Mouse (Mus musculus) inflammation-experienced regulatory T-cells, adult 6 months (primary cell): ENCODE measurements around the gene Sult2b1. TPM values are rescaled to one million over a fixed set of nuclear protein-coding genes. Genes with fewer than 3 reads are reported as not detected.

Experiments used
- ATAC-seq: one replicate; pipeline ENCODE4 v1.8.0; 2017
- polyA plus RNA-seq, 3 experiments: library from polyadenylated mRNA; unstranded; fragments of 100-300 nt; shearing (Covaris generic); gene quantifications; one replicate each; pipeline ENCODE4 v1.2.1; 2017

Sult2b1 gene
- 1 to 10 TPM; 3.4 to 6.4 (median 3.8) TPM for polyA plus RNA-seq

DNA sequence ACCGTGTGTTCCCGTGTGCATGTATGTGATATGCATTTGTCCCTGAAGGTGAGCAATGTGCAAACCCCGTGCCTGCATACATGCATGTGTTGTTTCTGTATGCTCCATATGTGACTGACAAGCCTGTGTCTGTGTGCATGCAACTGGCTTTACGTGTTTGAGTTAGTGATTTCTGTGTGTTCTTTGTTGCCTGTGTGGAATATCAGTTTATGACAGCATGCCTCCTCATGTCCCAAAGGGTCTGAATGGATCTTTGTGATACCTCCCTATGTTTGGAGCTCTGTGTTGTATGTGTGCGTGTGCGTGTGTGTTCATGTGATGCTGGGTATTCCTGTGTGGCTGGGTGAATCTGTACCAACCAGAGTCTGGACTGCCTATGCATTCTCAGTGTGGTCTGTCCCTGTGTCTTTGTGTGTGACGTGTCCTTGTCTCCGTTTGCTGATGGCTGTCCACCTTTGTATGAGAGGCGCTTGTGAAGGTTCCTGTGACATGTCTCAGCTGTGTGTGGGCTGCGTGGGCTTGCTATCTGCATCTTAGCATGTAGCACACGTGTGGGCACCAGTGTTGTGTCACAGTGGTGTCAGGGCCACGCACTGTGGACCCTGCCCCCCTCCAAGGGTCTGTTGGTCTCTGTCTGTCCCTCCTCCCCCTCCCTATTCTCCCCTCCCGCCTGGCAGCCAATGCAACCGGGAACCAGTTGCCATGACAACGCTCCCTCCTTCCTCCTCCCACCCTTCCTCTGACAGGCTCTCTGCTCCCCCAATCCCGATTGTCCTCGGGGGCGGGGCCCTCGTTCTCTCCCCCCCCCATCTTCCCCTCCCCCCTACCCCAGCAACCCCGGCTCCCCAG is at the start of gene Sult2b1:
Gene Sult2b1, minus strand, starts transcription at position 146 of the 849 bp plus-strand sequence.
- ATAC-seq = no peak

- no peak for ATAC-seq
These were observed 49.5 kb upstream of the Sult2b1 start for GRCm38 (mm10) chr7:45833924-45834323.

- ATAC-seq = no peak
These were observed 48.8 kb upstream of the Sult2b1 start for GRCm38 (mm10) chr7:45833148-45833790.

DNA sequence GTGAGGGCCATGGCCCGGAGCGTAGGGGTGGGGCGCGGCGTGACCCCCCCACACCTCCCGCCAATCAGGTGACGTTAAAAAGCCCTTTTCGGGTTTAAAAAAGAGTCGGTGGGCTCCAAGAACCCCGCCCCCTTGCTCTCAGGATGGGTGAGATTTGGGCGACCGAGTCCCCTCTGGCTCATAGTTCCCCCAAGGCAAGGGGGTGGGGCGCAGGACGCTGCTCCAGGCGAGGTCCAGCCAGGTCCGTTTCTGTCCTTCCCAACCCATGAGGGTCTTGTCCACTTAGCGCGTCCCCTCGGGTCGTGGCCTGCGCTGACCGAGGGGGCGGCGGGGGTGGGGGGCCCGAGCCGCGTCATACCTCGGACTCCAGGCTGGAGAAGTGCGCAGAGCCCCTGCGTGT is 48.0 kb upstream of the Sult2b1 start:
- ATAC-seq = no peak

- no peak for ATAC-seq
These were observed 46.7 kb upstream of the Sult2b1 start for GRCm38 (mm10) chr7:45831128-45831525.

DNA sequence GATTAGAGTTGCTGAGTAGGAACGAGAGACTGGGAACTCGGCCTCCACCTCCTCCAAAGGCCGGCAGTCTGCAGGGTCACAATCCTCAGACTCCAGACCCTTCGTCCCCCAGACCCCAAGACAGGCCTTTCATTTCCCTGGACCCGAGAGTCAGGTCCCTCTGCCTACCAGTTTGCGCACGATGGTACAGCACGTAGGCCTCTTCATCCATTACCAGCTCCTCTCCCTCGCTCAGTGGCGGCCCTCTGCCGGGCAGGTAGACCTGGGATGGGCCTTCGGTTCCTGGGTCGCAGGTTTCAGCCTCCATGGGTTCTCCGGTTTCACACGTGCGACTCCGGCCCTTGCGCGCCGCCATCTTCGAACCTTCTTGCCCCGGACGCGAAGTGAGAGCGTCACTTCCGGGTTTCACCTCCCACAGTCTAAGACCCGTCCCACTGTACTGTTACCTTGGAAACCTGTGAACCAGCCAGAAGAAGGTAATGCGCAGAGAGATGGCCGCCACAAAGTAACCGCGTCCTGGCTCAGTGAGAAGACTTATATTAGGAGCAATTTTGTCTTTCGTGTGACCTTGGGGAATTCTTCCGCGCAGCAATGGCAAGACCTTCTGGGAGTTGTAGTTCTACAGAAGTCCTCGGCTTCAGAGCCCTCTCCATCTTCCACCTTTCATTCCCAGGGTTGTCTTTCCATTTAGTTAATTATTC is 46.1 kb upstream of the Sult2b1 start, which contains the start of gene Grwd1:
Gene Grwd1, minus strand, starts transcription at position 518 of the 701 bp plus-strand sequence.
- peak; percentile 98 for ATAC-seq

DNA sequence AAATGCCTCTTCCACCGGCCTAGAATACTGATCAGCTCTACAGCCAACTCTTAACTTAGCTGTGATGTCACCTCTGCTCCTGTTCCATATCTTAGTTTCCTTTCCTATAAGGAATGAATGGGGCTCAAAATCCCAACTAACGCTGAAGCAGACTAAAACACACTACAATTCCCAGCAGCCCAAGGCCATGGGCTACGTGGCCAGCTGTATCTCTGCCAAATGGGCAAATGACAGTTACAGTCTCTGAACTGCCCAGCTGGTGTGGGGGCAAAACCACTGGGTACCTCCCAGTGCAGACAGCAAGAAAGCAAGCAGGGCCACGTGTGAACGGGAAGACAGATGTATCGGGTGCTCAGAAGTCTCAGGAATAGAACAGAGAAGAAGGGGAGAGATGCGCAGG is 42.2 kb upstream of the Sult2b1 start:
- ATAC-seq = no peak

GRCm38 (mm10) chr7:45824598-45824997 is 40.1 kb upstream of the Sult2b1 start, which contains the start of gene Kcnj14:
Gene Kcnj14 (minus strand): TSS chr7:45824782.
- no peak for ATAC-seq

DNA sequence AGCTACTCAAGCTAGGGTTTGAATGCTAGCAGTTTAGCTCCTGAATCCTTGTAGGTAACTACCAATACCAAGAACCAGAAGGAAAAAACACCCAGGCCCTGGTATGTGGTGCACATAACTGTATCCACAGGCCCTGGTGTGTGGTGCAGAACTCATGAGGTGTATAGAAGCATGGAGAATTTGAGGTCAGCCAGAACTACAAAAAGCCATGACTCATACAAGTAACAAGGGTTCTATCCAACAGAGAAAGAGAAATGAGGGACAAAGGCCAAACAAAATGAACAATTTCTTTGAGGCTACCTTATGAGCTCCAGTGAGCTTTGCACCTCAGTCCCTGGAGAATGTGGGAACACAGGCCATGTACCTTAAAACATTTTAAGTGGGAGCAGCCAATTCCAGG is 36.4 kb upstream of the Sult2b1 start:
- no peak for ATAC-seq

GRCm38 (mm10) chr7:45819843-45820242 is 35.4 kb upstream of the Sult2b1 start:
- no peak for ATAC-seq

GRCm38 (mm10) chr7:45815984-45816351 is 31.5 kb upstream of the Sult2b1 start:
- ATAC-seq = no peak

DNA sequence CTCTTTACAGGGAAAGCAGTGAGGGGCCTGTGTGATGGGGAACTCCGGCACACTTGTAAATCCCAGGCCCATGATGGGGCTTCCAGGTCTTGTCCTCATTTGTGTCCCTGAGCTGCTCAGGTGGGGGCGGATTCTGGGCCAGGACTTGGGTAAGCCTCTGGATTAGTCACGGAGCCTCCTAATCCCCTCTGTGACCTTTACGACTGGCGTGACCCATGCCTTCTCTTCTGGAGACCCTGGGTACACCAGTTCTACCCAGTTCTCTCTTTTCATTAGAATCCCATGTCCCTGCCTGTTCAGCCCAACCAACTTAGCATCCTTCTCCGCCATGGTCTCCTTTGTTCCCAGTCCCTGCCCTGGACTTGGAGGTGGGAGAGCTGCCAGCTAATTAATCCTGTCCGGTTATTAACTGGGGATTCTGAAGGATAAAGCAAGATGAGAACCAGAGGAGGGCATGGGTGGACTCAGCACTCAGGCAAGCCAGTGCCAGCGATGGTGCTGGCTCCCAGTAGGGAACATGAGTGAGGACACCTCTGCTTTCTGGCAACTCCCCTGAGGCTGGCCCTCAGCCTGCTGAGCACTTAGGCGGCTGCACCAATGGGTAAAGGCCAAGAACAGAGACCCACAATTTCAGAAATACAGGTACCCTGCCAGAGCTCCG is 31.0 kb upstream of the Sult2b1 start:
- ATAC-seq = no peak

DNA sequence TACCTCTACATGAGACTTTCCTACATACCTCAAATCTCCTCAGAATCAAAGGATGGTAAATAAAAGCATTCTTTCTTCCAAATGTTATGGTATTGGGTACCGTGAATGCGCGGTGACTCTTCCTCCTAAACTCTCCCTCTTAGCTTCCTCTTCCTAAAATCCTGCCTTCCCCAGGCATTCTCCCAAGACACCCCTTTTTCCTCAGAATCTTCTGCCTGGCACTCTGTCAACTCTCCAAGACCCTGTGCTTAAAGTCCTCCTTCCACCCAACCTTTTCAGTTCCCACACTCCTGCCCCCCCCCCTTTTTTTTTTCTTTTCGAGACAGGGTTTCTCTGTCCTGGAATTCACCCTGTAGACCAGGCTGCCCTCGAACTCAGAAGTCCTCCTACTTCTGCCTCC is 30.4 kb upstream of the Sult2b1 start:
- ATAC-seq = no peak

DNA sequence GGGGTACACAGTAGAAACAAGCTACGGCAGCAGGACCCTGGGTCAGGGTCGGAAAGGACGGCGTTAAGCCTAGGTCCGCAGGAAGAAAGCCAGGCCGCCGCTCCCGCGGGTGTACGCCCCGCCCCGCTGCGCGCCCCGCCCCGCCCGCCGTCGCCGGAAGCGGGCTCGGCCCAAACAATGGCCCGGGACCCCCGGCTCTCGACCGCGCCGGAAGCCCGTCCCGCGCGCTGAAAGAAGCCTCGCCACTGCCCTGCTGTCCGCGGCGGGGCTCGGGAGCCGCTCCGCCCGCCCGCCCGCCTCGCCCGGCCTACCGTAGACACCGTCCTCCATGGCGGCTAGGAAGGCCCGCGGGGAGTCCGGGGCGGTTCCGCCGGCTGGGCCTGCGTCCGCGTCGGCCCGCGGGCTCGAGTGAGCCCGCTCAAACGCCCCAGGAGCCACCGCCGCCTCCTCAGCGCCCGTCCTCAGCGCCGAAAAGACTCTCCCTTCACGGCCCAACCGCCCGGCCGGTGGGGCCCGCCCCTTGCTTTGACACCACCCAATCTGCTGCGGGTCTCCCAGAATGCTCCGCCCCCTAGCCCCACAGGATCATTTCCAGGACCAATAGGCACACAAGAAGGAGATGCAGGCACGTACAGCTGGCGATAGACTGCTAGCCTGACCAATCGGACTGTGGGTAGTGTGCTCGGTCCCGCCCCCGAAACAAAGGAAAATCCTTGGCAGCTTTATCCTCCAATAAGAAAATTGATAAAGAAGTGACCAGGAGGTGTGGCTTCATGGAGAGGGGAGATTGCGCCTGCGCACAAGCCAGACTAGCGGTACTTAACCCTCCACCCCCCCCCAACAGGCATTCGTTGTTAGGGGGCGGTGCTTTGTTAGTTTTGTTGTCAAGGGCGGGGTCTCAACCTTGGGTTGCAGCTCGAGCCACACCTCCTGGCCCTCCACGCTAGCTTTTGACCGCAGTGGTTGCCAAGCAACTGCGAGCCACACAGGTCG is 29.6 kb upstream of the Sult2b1 start, which contains the start of gene Cyth2:
Gene Cyth2, minus strand, starts transcription at position 795 of the 993 bp plus-strand sequence.
- ATAC-seq = peak; percentile 98

DNA sequence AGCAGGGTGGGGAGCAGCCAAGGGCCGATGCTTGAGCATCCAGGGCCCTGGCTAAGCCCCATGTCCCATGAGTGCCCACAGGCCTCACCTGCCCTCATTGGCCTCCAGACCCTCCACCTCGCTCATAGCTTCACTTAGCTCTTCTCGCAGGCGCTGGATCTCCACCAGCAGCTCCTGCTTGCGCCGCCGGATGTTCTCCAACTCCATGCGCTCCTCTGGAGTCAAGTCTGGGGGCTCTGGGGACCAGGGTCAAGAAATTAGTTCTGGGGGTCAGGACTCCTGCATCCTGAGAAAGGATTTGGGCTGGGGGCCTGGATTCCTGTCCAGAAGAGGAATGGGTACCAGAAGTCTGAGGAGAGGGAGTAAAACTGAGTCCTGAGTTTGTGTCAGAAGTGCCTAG is 28.5 kb upstream of the Sult2b1 start:
- ATAC-seq = no peak

- ATAC-seq = no peak
These were observed 25.0 kb upstream of the Sult2b1 start for GRCm38 (mm10) chr7:45809276-45810075.

DNA sequence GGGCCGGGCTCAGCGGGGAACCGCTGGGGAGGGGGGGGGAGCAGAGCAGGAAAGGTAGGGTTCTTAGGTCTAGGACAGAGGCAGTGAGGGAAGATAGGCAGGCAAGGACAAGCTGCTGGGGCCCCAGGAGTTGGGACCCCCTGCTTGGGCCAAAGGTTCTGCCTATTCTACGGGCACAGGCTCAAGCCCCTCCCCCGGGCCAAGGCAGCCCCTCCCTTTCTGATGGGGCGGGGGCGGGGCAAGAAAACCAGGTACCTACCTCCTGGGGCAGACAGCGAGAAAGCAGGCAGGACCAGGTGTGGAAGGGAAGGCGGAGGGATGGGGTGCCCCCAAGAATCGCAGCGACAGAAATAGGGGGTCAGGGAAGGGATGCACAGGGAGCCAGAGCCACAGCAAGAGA is 24.0 kb upstream of the Sult2b1 start:
- no peak for ATAC-seq

- no peak for ATAC-seq
These were observed 21.5 kb upstream of the Sult2b1 start for GRCm38 (mm10) chr7:45805941-45806340.

DNA sequence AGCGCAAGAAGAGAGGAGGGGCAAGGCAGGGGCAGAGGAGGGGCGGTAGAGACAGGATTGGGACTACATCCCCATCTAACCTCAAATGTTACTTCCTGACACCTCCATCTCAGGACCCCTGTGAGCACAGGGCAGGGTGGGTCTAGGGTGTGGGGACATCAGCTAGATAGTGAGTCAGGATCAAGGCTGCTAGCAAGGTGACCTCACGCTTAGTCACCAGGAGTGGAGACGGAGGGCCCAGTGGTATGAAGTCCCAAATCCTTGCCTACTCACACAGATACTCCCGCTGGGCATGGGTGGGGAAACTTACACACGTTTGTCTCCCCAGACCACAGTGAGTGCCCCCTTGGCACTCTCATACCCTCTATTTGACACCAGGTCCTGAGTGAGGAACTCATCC is 18.1 kb upstream of the Sult2b1 start:
- ATAC-seq = no peak

- ATAC-seq = peak; percentile 71
These were observed 16.9 kb upstream of the Sult2b1 start for GRCm38 (mm10) chr7:45801348-45801747.
